Mouse (Mus musculus): ENCODE results near the gene Fam8a1.

Fam8a1 gene

DNA sequence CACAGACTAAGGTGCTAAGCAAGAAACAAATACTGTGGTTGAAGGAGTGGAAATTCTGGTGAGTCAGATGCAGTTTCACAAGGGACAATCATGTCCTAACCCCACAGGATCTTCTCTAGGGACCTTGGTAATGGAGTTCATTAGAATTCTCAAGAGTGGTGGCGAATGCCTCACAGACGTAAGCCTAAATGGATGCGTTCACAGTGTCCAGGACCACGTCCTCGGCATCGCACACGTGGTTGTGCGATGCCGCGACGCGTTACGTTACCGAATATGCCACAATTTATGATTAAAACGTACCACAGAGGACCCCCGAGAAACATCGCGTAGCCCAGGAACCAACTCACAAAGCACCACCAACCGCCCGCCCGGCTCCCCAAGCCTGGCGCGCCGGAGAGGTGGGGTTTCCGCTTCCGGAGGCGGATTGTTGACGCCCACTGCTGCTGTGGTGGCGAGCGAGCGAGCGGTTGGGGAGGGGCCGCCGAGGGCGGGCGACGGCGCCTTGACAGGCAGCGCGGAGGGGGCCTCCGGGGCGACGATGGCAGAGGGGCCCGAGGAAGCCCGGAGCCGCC is at the start of gene Fam8a1:
Gene Fam8a1, plus strand, starts transcription at position 475 of the 572 bp plus-strand sequence.
- peak; percentile 86 for DNase-seq (ENCODE audit: low spot score in 2 of 2)

- no peak for DNase-seq (ENCODE audit: low spot score in 2 of 2)
Observed at GRCm38 (mm10) chr13:46619633-46620032, 49.7 kb upstream of the Fam8a1 start.

GRCm38 (mm10) chr13:46620964-46621757 is 48.2 kb upstream of the Fam8a1 start:
- no peak for DNase-seq (ENCODE audit: low spot score in 2 of 2)

DNA sequence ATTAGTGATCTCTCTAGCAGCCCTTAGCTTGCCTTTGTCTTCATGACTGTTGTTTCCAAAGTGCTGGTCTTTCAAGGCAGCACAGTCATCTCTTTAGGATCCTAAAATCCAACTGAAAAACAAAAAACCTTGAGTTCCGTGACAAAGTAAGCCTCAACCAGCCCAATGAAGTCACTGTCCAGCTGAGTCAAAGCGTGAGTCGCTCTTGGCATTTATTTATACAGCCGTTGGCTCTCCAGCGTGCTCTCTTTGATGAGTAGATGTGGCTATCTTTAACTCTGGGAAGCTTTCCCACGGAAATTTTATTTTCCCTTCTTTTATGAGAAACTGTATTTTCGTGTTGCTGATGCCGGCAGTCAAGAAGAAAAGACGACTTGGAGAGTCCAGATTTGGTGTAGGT is 42.7 kb upstream of the Fam8a1 start:
- DNase-seq (ENCODE audit: low spot score in 2 of 2): peak in 1 of 2 experiments; percentile 30

- DNase-seq (ENCODE audit: low spot score in 2 of 2): peak; percentile 36 to 59
Observed at GRCm38 (mm10) chr13:46627841-46628240, 41.5 kb upstream of the Fam8a1 start.

GRCm38 (mm10) chr13:46629391-46629790 is 39.9 kb upstream of the Fam8a1 start:
- no peak for DNase-seq (ENCODE audit: low spot score in 2 of 2)

GRCm38 (mm10) chr13:46632796-46633195 is 36.5 kb upstream of the Fam8a1 start:
- no peak for DNase-seq (ENCODE audit: low spot score in 2 of 2)

DNA sequence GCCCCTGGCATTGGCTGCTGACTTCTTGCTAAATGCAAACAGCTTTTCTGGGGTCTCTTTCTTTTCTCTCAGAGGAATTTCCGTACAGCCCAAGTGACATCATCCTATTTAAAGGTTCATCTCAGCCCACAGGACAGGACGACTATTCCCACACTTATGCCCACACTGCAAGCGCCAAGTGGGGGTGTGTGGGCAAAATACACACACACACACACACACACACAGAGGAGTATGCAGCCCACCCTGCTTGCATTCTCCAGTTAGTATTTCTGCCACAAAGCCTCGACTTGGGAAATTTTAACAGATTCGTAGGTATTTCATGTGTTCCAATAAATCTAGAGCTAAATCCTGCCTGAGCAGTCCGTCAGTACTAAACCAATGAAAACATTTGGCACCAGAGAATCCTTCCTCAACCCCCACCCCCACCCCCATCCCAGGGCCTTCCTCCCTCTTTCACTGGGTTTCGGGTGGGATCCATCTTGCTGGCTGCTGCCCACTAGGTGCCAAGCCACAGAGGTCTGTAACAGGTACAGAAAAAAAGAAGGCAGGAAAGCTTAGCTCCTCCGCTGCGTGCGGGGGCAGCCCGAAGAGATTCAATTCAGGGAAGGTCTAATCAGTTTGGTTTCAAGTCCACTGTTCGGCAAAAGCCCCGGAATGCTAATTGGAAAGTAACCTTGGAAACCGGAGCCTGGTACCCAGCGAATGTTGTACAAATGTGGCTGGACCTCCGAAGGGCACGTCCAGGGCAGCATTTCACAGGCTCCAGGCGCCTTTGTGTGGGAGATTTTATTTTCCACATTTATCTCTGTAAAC is 35.8 kb upstream of the Fam8a1 start:
- peak; percentile 36 to 59 for DNase-seq (ENCODE audit: low spot score in 2 of 2)

DNA sequence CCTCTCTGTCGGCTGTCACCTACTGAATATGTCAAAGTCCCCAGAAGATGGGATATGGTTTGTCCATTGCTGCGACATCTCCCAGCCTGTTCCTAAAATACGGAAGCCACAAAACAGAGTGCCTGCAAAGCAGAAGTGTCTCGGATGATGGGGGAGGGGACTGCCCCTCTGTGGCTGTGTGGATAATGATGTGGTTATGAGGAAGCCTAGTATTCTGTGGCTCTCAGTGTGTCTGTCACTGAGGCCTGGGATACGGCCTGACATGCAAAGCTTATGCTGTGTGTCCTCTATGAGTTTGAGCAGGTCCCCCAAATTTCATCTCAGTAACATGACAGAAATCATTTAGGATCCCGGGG is 35.2 kb upstream of the Fam8a1 start:
- no peak for DNase-seq (ENCODE audit: low spot score in 2 of 2)

- DNase-seq (ENCODE audit: low spot score in 2 of 2): no peak
Observed at GRCm38 (mm10) chr13:46640608-46641468, 28.5 kb upstream of the Fam8a1 start.

GRCm38 (mm10) chr13:46642318-46642717 is 27.0 kb upstream of the Fam8a1 start:
- DNase-seq (ENCODE audit: low spot score in 2 of 2): no peak

DNA sequence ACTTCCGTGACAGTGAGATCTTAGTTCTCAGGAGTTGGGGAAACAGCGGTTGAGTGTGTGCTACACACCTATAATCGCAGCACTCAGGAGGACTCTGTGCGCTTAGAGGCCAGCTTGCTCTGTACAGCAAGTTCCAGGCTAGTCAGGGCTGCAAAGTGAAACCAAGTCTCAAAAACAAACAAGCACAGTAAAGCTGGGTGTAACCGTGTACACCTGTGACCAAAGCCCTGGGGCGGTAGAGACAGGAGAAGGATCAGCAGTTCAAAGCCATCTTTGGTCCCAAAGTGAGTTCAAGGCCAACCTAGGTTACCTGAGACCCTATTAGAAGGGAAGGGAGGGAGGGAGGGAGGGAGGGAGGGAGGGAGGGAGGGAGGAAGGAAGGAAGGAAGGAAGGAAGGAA is 25.1 kb upstream of the Fam8a1 start:
- no peak for DNase-seq (ENCODE audit: low spot score in 2 of 2)

GRCm38 (mm10) chr13:46645476-46645875 is 23.8 kb upstream of the Fam8a1 start:
- DNase-seq (ENCODE audit: low spot score in 2 of 2): no peak

GRCm38 (mm10) chr13:46651853-46652252 is 17.5 kb upstream of the Fam8a1 start:
- no peak for DNase-seq (ENCODE audit: low spot score in 2 of 2)

DNA sequence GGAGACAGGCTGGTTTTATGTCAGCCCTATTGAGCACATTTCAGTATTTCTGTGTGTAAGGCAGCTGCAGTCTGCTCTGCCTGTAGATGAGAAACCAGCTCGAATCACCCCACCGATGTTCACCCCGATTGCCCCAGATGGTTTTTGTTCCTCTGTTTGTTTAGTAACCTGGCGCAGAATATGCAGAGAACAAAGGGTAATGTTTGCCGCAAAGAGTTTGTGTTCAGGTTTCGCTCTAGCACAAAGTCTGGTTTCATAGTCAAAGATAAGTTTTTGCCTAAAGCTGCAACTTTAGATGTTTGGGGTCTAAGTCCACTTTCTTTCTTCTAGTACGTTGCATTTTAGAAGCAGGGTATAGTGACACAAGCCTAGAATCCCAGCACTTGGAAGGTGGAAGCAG is 16.7 kb upstream of the Fam8a1 start:
- DNase-seq (ENCODE audit: low spot score in 2 of 2): no peak

- no peak for DNase-seq (ENCODE audit: low spot score in 2 of 2)
Observed at GRCm38 (mm10) chr13:46653671-46654070, 15.7 kb upstream of the Fam8a1 start.

GRCm38 (mm10) chr13:46654566-46654965 is 14.8 kb upstream of the Fam8a1 start:
- no peak for DNase-seq (ENCODE audit: low spot score in 2 of 2)

- DNase-seq (ENCODE audit: low spot score in 2 of 2): no peak
Observed at GRCm38 (mm10) chr13:46659211-46659610, 10.1 kb upstream of the Fam8a1 start.

DNA sequence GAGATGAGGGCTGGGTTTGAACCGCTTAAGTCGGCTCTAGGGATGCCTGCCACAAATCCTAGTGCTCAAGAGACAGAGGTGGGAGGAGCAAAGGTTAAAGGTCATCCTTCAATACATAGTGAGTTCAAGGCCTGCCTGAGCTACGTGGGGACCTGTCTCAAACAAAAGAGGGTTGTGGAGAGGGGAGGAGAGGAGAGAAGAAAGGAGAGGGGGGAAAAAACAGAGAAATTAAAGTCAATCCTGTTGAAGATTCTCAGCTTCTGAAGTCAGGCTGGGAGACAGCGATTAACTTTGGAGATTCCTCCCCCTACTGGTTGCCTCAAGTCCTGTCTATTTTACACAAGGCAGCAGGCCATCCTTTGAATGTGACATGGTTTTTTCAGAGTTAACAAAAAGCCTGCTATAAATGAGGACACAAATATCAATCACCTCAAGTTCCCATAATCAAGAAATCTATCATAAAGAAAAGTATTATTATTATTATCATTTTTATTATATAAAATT is 5.8 kb upstream of the Fam8a1 start:
- no peak for DNase-seq (ENCODE audit: low spot score in 2 of 2)

- no peak for DNase-seq (ENCODE audit: low spot score in 2 of 2)
Observed at GRCm38 (mm10) chr13:46669620-46670271, 424 bp downstream of the Fam8a1 start.

DNA sequence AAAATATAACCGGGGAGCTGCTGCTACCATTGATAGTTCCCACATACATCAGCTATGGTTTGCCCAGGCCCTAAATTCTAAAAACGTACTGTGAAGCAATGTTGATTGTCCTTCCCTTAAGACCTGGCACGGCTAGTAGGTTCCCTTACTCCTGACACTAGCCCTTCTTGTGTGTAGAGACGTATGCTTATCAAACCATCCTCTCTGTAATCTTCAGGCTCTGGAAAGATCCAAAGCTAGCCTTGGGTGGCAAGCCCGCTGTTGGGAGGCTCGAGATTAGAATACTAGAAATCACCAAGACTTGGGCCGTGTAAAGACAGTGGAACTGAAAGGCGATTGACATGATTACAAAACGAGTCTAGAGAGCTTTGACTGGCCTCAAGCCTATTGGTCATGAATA is 1.2 kb downstream of the Fam8a1 start:
- no peak for DNase-seq (ENCODE audit: low spot score in 2 of 2)

Measured in right cerebral cortex, postnatal 36 days (tissue).